Mouse (Mus musculus): Measurements from ENCODE around the gene Aplp2.

The Aplp2 gene

DNA sequence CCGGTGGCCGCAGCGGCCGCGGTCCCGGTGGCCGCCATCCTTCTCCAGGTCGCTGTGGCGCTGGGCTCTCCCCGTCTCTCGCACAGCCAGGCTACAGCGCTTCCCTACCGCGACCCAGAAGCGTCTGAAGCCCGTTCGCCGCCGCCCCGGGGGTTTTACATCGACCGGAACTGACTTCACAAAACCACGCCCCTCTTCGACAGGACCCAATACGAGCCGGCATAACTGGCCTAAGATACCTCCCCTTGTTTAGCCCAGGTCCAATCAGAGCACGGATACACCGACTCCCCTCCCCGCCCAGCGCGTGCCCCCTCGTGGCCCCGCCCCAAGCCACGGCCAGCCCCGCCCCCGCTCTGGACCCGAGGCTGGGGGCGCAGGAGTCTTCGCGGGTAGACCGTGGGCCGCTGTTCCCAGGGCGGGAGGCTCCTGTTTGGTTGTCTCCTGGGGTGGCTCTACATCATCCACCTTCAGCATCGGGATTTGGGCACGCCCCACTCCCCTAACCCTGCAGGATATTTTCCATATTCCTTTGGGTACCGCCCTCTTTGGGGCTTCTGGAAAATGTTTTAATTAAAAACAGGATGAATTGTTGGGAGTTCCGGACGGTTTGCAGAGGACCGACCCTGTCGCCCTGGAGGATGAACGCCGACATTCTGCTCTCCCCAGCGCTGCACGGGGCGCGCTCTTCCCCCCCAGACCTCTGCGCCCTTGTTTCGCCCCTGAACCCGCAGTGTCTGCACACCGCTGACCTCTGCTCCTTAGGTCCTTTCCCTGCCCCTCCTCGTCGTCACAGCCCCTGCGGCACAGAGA is at the start of gene Aplp2:
Aplp2 (minus strand) TSS at position 126 of the 810 bp plus-strand sequence.
- DNase-seq, result peak; percentile 98

GRCm38 (mm10) chr9:31260219-31260618 is 48.6 kb upstream of the Aplp2 start:
- no peak for DNase-seq

DNA sequence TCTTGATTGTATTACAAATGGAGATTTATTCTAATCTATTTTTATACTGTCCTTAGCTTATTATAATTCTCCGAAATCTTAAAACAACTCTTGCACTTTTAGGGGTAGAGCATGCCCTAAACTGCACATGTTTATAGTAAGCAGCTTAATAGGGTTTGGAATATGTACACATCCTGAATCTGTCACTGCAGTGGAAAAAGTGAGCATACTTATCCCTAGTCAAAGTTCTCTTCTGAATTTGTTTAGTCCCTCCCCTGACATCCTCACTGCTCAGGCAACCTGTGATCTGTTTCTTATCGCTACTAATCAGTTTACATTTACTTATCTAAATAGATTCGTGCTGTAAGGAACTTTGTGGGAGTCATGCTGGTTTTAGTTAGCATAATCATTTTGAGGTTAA is 46.6 kb upstream of the Aplp2 start:
- DNase-seq, result no peak

DNA sequence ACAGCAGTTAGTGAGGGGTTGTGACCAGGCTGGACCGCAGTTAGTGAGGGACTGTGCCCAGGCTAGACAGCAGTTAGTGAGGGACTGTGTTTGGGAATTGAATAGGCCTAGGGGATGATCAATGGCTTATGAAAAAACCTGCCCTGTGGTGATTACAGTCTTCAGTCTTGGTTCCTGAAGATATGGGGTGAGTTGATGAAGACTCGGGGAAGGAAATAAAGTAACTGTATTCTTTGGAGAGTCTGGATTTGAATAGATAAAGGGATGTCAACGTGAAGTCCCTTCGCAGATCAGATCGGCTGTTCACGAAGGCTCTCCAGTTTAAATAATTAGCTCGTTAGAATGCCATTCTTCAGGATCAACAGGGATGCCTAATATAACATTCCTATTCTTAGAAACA is 44.3 kb upstream of the Aplp2 start:
- no peak for DNase-seq

GRCm38 (mm10) chr9:31254697-31255004 is 43.0 kb upstream of the Aplp2 start:
- no peak for DNase-seq

DNA sequence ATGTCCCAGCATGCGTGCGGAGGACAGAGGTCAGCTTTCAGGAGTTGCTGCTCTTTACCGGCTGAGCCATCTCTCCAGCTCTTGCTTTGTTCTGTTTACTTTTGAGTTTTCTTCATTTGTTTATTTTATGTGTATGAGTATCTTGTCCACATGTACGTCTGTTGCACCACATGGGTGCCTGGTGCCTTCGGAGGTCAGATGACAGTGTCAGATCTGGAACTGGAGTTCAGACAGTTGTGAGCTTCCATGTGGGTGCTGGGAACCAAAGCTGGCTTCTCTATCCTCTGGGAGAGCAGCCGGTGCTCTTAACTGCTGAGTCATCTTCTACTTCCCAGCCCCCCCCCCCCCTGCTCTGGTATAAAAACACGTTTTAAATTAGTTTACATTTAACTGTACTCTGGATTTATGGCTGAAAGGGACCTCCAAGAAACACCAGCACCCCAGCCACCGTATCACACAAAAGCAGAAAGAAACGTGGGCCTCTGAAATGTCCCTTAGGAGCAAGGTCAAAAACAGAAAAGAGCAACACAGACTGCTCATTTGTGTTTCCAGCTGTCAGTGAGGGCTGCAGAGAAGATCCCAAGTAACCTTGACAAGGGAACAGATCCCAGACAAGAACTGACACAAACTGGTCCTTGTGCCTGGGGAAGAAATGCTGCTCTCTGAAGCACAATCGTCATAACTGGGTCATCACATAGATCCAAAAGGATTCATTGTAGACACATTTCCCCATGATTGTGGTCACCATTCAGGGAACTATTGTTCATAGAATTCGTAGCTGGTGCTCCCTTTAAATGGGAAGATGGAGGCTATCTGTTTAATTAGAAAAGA is 42.5 kb upstream of the Aplp2 start:
- no peak for DNase-seq

- peak; percentile 37 for DNase-seq
Measured at GRCm38 (mm10) chr9:31253311-31253734, 41.7 kb upstream of the Aplp2 start.

DNA sequence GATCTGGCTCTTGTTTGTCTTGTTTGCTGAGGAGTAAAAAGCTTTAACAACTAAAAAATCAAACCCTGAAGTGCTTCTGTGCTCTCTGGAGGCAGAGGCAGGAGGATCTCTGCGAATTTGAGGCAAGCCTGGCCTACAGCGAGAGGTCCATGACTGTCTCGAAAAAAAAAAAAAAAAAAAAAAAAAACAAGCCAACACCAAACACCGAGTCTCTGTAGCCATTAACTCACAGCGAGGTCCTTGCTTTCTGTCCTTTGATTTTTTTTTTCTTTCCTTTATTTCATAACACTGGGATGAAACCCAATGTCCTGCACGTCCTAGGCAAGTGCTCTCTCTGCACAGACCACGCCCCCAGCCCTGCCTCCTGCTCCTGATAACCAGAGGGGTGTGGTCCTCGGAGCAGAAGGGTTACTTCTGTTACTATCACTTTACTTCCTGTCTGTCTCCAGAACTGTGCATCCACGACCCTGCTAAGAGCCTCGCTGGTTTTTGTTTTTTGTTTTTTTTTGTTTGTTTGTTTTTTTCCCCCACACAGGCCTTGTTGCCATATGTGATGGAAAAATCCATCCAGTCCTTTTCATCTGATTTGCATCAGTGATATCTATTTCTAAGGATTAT is 40.7 kb upstream of the Aplp2 start:
- no peak for DNase-seq

DNA sequence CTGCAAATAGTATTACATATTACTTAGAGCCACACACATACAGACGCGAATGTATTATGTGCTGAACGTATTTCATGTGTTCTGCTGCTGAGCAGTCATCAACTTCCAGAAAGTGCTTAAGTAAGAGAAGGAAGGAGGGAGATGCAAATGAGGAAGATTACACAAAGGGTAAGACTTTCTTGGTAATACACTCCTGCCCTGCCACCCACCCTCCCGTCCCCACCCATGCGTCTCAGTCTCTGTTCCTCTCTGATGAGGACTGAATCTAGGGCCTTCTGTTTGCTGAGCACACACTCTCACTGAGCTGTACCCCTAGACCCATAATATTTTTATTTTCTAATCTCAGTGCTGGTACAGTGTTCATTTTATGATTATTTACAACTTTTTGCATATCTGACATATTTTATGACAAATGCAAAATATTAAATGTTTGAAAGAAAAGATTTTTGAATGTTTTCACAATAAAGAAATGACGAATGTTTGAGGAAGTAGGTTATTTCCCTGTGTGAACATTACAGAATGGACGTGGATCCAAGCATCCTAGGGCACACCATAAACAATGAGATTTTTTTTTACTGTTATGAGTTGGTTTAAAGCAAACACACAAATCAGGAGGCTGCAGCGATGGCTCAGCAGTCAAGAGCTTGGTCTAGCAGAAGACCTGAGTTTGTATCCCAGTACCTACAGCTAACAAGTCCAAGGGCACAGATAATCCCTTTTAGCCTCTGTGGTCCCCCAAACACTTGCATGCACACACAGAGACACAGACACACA is 36.0 kb upstream of the Aplp2 start:
- no peak for DNase-seq

DNA sequence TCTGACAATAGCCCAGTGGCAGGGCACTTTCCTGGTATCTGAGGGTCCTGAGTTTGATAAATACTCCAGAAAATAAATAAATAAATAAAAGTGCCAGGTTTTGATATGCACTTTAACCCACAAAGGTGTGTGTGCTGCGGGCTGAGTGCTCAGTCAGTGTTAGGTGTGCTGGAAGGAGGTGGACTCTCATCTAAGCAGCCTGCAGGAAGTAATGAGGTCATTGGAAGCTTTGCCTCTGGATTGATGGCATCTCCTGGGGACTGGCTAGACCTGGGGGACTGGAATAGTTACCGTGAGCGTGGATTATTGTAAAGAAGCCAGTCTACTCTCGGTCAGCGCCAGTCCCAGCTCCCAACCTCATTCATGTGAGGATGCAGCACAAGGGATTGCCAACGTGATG is 34.8 kb upstream of the Aplp2 start:
- DNase-seq, result no peak

DNA sequence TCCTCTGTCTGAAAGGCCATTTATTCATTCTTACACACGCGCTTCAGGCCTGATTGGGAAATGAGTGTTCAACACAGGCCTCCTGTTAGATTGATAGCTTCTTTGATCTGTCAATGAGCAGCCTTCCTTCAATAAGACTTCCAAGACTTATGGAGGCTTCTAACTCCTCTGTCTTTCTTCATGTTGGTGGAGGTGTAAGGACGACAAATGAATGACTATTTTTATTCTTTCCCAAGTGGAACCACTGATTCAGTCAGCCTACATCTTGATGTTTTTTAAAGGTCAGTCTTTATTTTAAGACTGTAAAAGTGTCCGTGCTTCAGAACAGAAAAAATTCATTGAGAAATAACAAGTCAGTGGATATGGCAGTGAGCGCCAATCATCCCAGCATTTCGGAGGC is 33.4 kb upstream of the Aplp2 start:
- no peak for DNase-seq

DNA sequence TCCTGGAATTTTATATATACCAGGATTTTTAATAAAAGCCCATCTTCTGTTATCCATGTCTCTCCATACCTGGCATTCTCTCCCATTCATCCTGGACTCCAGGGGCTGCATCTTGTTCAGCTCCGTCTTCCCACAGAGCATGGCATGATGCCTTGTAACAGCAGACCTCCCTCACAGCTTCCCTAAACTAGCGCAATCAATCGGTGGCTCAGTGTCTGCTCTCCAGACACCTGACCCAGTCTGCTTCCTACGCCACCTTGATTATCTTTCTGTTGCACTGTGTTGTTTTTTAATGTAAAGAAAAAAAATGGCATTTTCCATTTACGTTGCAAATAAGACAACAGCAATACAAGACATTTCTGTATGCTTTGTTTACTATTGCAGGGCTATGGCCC is 32.3 kb upstream of the Aplp2 start:
- no peak for DNase-seq

GRCm38 (mm10) chr9:31243306-31243938 is 31.8 kb upstream of the Aplp2 start:
- no peak for DNase-seq

DNA sequence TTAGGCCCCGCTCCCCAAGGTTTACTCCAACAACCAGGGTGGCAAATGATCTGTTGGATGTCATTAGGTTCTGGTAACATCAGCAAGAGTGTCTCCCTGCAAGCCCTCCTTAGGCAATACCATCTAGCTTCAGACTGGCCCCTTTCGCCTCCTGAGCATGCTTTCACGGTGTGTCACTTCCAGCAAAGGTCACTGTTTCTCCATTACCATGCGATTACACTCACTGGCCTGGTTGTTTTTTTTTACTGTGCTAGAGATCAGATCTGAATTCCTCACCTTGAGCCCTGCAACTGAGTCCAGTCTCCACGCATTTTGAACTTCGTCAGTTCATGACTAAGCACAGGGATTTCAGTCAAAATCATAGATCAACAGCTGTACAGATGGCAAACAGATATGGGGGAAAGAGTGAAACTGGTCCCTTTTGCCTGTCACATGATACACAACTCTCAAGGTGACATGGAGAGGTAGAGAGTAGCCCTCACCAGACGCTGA is 29.6 kb upstream of the Aplp2 start:
- no peak for DNase-seq

GRCm38 (mm10) chr9:31240522-31241207 is 29.1 kb upstream of the Aplp2 start:
- no peak for DNase-seq

- DNase-seq, result no peak
Measured at GRCm38 (mm10) chr9:31239551-31239950, 27.9 kb upstream of the Aplp2 start.

GRCm38 (mm10) chr9:31238526-31238925 is 26.9 kb upstream of the Aplp2 start:
- no peak for DNase-seq

- no peak for DNase-seq
Measured at GRCm38 (mm10) chr9:31236079-31236478, 24.5 kb upstream of the Aplp2 start.

DNA sequence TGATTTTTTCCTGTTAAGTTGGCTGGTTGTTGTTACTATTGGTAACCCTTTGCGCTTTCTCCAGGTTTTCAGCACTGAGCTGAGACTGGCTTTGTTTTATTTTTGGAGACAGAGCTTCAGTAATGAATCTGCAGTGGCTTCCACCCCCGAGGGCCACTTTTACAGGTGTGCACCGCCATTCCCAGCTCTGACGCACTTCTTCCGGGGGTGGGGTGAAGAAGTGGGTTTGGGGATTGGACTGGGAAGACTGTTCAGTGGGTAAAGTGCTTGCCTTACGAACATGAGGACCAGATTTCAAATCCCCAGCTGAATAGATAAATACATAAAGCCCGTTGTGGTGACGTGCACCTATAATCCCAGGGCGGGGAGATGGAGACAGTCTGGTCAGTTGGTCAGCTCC is 23.9 kb upstream of the Aplp2 start:
- no peak for DNase-seq

DNA sequence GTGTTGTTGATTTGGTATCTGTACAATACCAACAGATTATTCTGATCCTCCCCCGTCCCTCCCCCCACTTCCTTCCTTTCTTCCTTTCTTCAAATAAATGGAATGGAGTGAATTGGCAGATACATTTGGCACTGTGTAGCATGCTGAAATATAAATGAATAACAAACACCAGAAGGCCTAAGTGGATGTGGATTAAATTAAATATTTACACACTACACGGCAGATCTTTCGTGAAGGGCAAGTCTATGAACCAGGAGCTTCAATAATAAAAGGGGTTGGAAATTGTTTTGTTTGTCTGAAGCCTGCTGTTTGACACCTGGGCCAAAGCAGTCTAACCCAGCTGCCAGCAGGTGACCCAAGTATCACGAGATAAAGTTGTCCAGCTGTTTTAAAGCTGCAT is 23.4 kb upstream of the Aplp2 start:
- no peak for DNase-seq

DNA sequence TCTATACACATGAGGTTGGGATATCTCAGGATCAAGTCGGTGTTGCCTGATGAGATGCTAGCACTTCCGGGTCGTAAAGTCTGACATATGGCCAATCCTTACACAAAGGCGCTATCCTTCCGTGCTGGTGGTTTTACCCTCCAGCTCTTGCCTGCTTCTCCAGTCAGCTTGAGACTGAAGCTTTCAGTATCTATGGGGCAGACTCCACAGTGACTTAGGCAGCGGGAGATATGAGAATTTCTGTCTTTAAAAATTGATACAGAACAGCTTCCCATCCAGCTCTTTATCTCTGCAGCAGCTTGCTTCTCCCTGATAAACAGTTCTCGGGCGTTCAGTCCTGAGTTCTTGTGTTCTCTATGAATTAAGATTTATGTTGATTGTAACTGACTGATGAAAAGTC is 14.9 kb upstream of the Aplp2 start:
- no peak for DNase-seq

GRCm38 (mm10) chr9:31225808-31226207 is 14.2 kb upstream of the Aplp2 start:
- DNase-seq, result no peak

Measured in embryo, embryonic 11 days (tissue).